Mouse (Mus musculus) megakaryocyte, embryonic 14.5 days (primary cell): Measurements from ENCODE around the gene Ocln.

Experiments used
- FLI1 ChIP-seq: IDR thresholded peaks from 2 replicates; pipeline ENCODE4 v1.6.1; 2012; ENCODE audit warnings: low read length, inconsistent platforms, mixed read lengths
- GATA1 ChIP-seq: IDR thresholded peaks from 3 replicates; pipeline ENCODE4 v1.6.1; 2012; ENCODE audit warnings: mixed read lengths, low read length, inconsistent platforms, borderline replicate concordance

DNA sequence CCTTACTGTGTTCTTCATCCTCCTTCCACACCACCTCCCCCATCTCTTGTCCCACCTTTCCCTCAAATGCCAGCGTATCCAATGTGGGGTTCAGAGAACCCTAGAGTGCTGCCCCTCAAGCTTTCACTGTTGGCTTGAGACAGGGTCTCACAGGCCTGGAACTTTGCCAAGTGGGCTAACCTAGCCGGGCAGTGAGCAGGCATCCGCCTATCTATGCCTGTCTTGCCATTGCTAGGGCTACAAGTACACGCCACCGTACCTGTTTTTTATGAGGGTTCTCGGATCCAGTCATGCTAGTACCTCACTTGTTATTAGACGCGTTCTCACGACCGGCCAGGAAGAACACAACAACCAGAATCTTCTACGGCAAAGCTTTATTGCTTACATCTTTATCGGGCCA lies 36.1 kb upstream of the Ocln start:
- no peak for TF ChIP-seq GATA1
- no peak for TF ChIP-seq FLI1
